Mouse (Mus musculus): ENCODE data around the gene Marc1. TPM values are rescaled to one million over a fixed set of nuclear protein-coding genes. Genes with fewer than 3 reads are reported as not detected.
A peak's percentile ranks its signal among the peaks of the same experiment; 100 is the strongest.

Gene Marc1
- polyA plus RNA-seq, 1 experiment from 2014 or later = 42.6 TPM

GRCm38 (mm10) chr1:184846973-184847372 is 35.9 kb upstream of the Marc1 start:
- Histone ChIP-seq H3K36me3 (ENCODE audit: control insufficient read depth, insufficient read depth) (no peaks in the 10 kb centered on the region), H3K4me2 (ENCODE audit: low read depth, low read length) (peak overlapping the region; percentile 98), H3K27me3 (ENCODE audit: control insufficient read depth, insufficient read depth, low read depth, low read length) (no peaks in the 10 kb centered on the region), H3K4me1 (ENCODE audit: control insufficient read depth, low read depth, low read length) (peaks cover 49% of the 10 kb centered on the region), H3K27ac (ENCODE audit: low read length) (peak overlapping the region; percentile 92), H3K9ac (ENCODE audit: low read depth, low read length) (peak overlapping the region; percentile 97), H3K9me3 (replicated peaks; ENCODE audit: control insufficient read depth, low read length) (no peaks in the 10 kb centered on the region), H3K4me3 (ENCODE audit: low read depth, low read length) (peak overlapping the region; percentile 96)
- no peak for ATAC-seq (ENCODE audit: low read depth)
- 22% methylated on average over 3 of the region's 3 CpGs for WGBS (ENCODE audit: insufficient replicate concordance)

- H3K4me1 ChIP-seq (ENCODE audit: control insufficient read depth, low read depth, low read length) = peaks cover 48% of the 10 kb centered on the region
- WGBS (ENCODE audit: insufficient replicate concordance) = 2% methylated on average over 18 of the region's 18 CpGs
Measured at GRCm38 (mm10) chr1:184846092-184846750, 35.1 kb upstream of the Marc1 start, which contains the start of gene Marc2. TSS of gene Marc2 (minus strand) at chr1:184846451.

GRCm38 (mm10) chr1:184845111-184846071 is 34.3 kb upstream of the Marc1 start:
- Histone ChIP-seq H3K27me3 (ENCODE audit: control insufficient read depth, insufficient read depth, low read depth, low read length) (no peaks in the 10 kb centered on the region), H3K9ac (ENCODE audit: low read depth, low read length) (peak overlapping the region; percentile 97), H3K4me2 (ENCODE audit: low read depth, low read length) (peak overlapping the region; percentile 98), H3K27ac (ENCODE audit: low read length) (peak overlapping the region; percentile 92), H3K4me1 (ENCODE audit: control insufficient read depth, low read depth, low read length) (peaks cover 47% of the 10 kb centered on the region), H3K9me3 (replicated peaks; ENCODE audit: control insufficient read depth, low read length) (no peaks in the 10 kb centered on the region), H3K4me3 (ENCODE audit: low read depth, low read length) (peak overlapping the region; percentile 96), H3K36me3 (ENCODE audit: control insufficient read depth, insufficient read depth) (peaks cover 3% of the 10 kb centered on the region)
- WGBS (ENCODE audit: insufficient replicate concordance) = under 1% methylated on average over 67 of the region's 67 CpGs
- peak; percentile 97 for ATAC-seq (ENCODE audit: low read depth)

More at GRCm38 (mm10) chr1:184846092-184846750, 35.1 kb upstream of the Marc1 start, which contains the start of gene Marc2:
- Histone ChIP-seq H3K4me3 (ENCODE audit: low read depth, low read length) (peak within 1 kb of the TSS; percentile 96), H3K4me2 (ENCODE audit: low read depth, low read length) (peak within 1 kb of the TSS; percentile 98), H3K27me3 (ENCODE audit: control insufficient read depth, insufficient read depth, low read depth, low read length) (no peaks in the 10 kb centered on the region), H3K9ac (ENCODE audit: low read depth, low read length) (peak within 1 kb of the TSS; percentile 97), H3K27ac (ENCODE audit: low read length) (peak within 1 kb of the TSS; percentile 92), H3K9me3 (replicated peaks; ENCODE audit: control insufficient read depth, low read length) (no peaks in the 10 kb centered on the region), H3K36me3 (ENCODE audit: control insufficient read depth, insufficient read depth) (no peaks in the 10 kb centered on the region; the same call in 1 of the 2 replicates)
- peak; percentile 15 for ATAC-seq (ENCODE audit: low read depth)

GRCm38 (mm10) chr1:184844326-184845066 is 33.4 kb upstream of the Marc1 start:
- H3K4me2 ChIP-seq (ENCODE audit: low read depth, low read length) = peak overlapping the region; percentile 98
- no peak for ATAC-seq (ENCODE audit: low read depth)
- H3K4me3 ChIP-seq (ENCODE audit: low read depth, low read length) = peak overlapping the region; percentile 96
- 12% methylated on average over 15 of the region's 15 CpGs for WGBS (ENCODE audit: insufficient replicate concordance)
- H3K4me1 ChIP-seq (ENCODE audit: control insufficient read depth, low read depth, low read length) = peaks cover 47% of the 10 kb centered on the region
- peak overlapping the region; percentile 92 for H3K27ac ChIP-seq (ENCODE audit: low read length)
- H3K9me3 ChIP-seq (replicated peaks; ENCODE audit: control insufficient read depth, low read length) = no peaks in the 10 kb centered on the region
- H3K9ac ChIP-seq (ENCODE audit: low read depth, low read length) = peak overlapping the region; percentile 97
- peaks cover 3% of the 10 kb centered on the region for H3K36me3 ChIP-seq (ENCODE audit: control insufficient read depth, insufficient read depth)
- H3K27me3 ChIP-seq (ENCODE audit: control insufficient read depth, insufficient read depth, low read depth, low read length) = no peaks in the 10 kb centered on the region

GRCm38 (mm10) chr1:184837649-184838048 is 26.5 kb upstream of the Marc1 start:
- WGBS (ENCODE audit: insufficient replicate concordance) = 69% methylated on average over 4 of the region's 4 CpGs
- H3K4me2 ChIP-seq (ENCODE audit: low read depth, low read length) = no peak overlapping the region
- no peaks in the 10 kb centered on the region for H3K9me3 ChIP-seq (replicated peaks; ENCODE audit: control insufficient read depth, low read length)
- H3K4me3 ChIP-seq (ENCODE audit: low read depth, low read length) = no peak overlapping the region
- no peak overlapping the region for H3K9ac ChIP-seq (ENCODE audit: low read depth, low read length)
- peak; percentile 59 for ATAC-seq (ENCODE audit: low read depth)
- H3K4me1 ChIP-seq (ENCODE audit: control insufficient read depth, low read depth, low read length) = peaks cover 17% of the 10 kb centered on the region
- peak overlapping the region; percentile 43 for H3K27ac ChIP-seq (ENCODE audit: low read length)
- peaks cover 4% of the 10 kb centered on the region for H3K36me3 ChIP-seq (ENCODE audit: control insufficient read depth, insufficient read depth)
- no peaks in the 10 kb centered on the region for H3K27me3 ChIP-seq (ENCODE audit: control insufficient read depth, insufficient read depth, low read depth, low read length)

GRCm38 (mm10) chr1:184836350-184836749 is 25.2 kb upstream of the Marc1 start:
- Histone ChIP-seq H3K4me3 (ENCODE audit: low read depth, low read length) (no peak overlapping the region), H3K36me3 (ENCODE audit: control insufficient read depth, insufficient read depth) (peaks cover 11% of the 10 kb centered on the region), H3K27me3 (ENCODE audit: control insufficient read depth, insufficient read depth, low read depth, low read length) (no peaks in the 10 kb centered on the region), H3K4me1 (ENCODE audit: control insufficient read depth, low read depth, low read length) (peaks cover 8% of the 10 kb centered on the region), H3K9ac (ENCODE audit: low read depth, low read length) (no peak overlapping the region), H3K27ac (ENCODE audit: low read length) (no peak overlapping the region), H3K9me3 (replicated peaks; ENCODE audit: control insufficient read depth, low read length) (no peaks in the 10 kb centered on the region), H3K4me2 (ENCODE audit: low read depth, low read length) (no peak overlapping the region)
- no peak for ATAC-seq (ENCODE audit: low read depth)
- 79% methylated on average over 5 of the region's 5 CpGs for WGBS (ENCODE audit: insufficient replicate concordance)

- Histone ChIP-seq H3K4me2 (ENCODE audit: low read depth, low read length) (no peak overlapping the region), H3K4me1 (ENCODE audit: control insufficient read depth, low read depth, low read length) (peaks cover 2% of the 10 kb centered on the region; the same call in 1 of the 2 replicates), H3K27ac (ENCODE audit: low read length) (no peak overlapping the region), H3K27me3 (ENCODE audit: control insufficient read depth, insufficient read depth, low read depth, low read length) (no peaks in the 10 kb centered on the region), H3K9ac (ENCODE audit: low read depth, low read length) (no peak overlapping the region), H3K9me3 (replicated peaks; ENCODE audit: control insufficient read depth, low read length) (no peaks in the 10 kb centered on the region), H3K36me3 (ENCODE audit: control insufficient read depth, insufficient read depth) (peaks cover 13% of the 10 kb centered on the region; the same call in 1 of the 2 replicates), H3K4me3 (ENCODE audit: low read depth, low read length) (no peak overlapping the region)
- ATAC-seq (ENCODE audit: low read depth) = 0 out of 2 replicates have a peak, but pooled peaks have one; percentile 37
- WGBS (ENCODE audit: insufficient replicate concordance) = 71% methylated on average over 7 of the region's 7 CpGs
Measured at GRCm38 (mm10) chr1:184833499-184833898, 22.4 kb upstream of the Marc1 start.

- H3K27ac ChIP-seq (ENCODE audit: low read length) = no peak overlapping the region
- 78% methylated on average over 10 of the region's 10 CpGs for WGBS (ENCODE audit: insufficient replicate concordance)
- no peak overlapping the region for H3K4me3 ChIP-seq (ENCODE audit: low read depth, low read length)
- H3K9me3 ChIP-seq (replicated peaks; ENCODE audit: control insufficient read depth, low read length) = no peaks in the 10 kb centered on the region
- H3K9ac ChIP-seq (ENCODE audit: low read depth, low read length) = no peak overlapping the region
- peaks cover 2% of the 10 kb centered on the region; the same call in 1 of the 2 replicates for H3K4me1 ChIP-seq (ENCODE audit: control insufficient read depth, low read depth, low read length)
- H3K4me2 ChIP-seq (ENCODE audit: low read depth, low read length) = no peak overlapping the region
- no peak; the same call in 1 of the 2 replicates for ATAC-seq (ENCODE audit: low read depth)
- no peaks in the 10 kb centered on the region for H3K27me3 ChIP-seq (ENCODE audit: control insufficient read depth, insufficient read depth, low read depth, low read length)
- H3K36me3 ChIP-seq (ENCODE audit: control insufficient read depth, insufficient read depth) = peaks cover 13% of the 10 kb centered on the region; the same call in 1 of the 2 replicates
Measured at GRCm38 (mm10) chr1:184832211-184832610, 21.1 kb upstream of the Marc1 start.

Data from liver, embryonic 16.5 days (tissue).